Mouse (Mus musculus): ENCODE results near the gene Ccpg1os.

GRCm38 (mm10) chr9:72961959-72962358 is 23.2 kb downstream of the Ccpg1os start:
- TF ChIP-seq CTCF (IDR thresholded peaks at IDR 0.05; ENCODE audit: extremely low read depth, insufficient read depth, low read length), result no peak
- no peak for TF ChIP-seq POLR2A (IDR thresholded peaks at IDR 0.05; ENCODE audit: extremely low read depth, insufficient read depth, low read length)

Measured in cortical plate, adult 2 months (tissue).